Mouse (Mus musculus): ENCODE measurements around the gene Olfr91. TPM values are rescaled to one million over a fixed set of nuclear protein-coding genes. Genes with fewer than 3 reads are reported as not detected.

The Olfr91 gene
- polyA plus RNA-seq, 1 experiment, result not detected

DNA sequence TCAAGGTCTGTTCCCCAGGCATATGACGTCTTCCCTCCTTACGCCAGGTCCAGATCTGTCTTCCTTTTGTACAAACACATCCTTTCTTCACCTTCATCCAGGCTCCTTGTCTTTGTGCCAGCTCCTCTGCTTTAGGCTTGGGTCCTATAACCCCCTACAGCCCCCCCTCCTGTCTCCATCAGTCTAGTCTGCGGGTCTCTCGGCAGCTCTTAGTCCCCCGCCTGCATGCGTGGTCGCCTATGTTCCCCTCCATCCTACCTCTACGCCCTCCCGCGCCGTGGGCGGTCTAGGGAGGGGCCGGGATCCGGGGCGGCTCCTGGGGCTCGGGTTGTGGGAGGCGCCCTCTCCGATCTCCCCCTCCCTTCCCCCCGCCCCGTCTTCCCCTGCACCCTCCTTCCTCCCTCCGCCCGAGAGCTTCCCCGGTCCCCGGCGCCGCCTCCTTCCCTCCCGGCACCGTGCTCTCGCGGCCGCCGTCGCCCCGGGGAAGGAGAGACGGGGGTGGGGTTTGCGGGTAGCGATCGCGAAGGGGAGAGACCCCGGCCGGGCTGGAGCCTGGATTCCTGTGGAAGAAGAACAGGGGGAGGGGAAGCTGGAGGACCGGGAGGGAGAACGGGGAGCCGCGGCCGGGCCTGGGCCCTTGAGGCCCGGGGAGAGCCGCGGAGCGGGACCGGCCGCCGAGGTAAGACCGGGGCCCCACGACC, 52.3 kb downstream of the Olfr91 start, which contains the start of gene Gabbr1:
Gene Gabbr1 (plus strand): TSS at position 356 of the 701 bp plus-strand sequence.
- H3K4me1 ChIP-seq (ENCODE audit: control insufficient read depth, insufficient read depth, insufficient read length), result peaks cover 16% of the 10 kb centered on the region
- H3K4me3 ChIP-seq (ENCODE audit: extremely low read depth, insufficient read depth, insufficient read length), result peak within 1 kb of the TSS; percentile 74
- H3K27ac ChIP-seq (ENCODE audit: insufficient read depth, low read length), result peak within 1 kb of the TSS; percentile 7; the same call in 1 of the 2 replicates
- DNase-seq (ENCODE audit: low read depth in 1 of 2, low spot score in 2 of 2), result peak; percentile 25 to 73
- TF ChIP-seq CTCF (IDR thresholded peaks at IDR 0.05; ENCODE audit: extremely low read depth, insufficient read depth, insufficient read length, insufficient replicate concordance), result no peak
- TF ChIP-seq POLR2A (IDR thresholded peaks at IDR 0.05; ENCODE audit: low read depth, low read length), result no peak
- 2% methylated on average over 53 of the region's 55 CpGs for WGBS
- H3K36me3 ChIP-seq (ENCODE audit: control insufficient read depth, insufficient read depth, low read length), result no peaks in the 10 kb centered on the region
- H3K27me3 ChIP-seq (ENCODE audit: control insufficient read depth, insufficient read depth, low read length), result peaks cover 5% of the 10 kb centered on the region; the same call in 1 of the 2 replicates

DNA sequence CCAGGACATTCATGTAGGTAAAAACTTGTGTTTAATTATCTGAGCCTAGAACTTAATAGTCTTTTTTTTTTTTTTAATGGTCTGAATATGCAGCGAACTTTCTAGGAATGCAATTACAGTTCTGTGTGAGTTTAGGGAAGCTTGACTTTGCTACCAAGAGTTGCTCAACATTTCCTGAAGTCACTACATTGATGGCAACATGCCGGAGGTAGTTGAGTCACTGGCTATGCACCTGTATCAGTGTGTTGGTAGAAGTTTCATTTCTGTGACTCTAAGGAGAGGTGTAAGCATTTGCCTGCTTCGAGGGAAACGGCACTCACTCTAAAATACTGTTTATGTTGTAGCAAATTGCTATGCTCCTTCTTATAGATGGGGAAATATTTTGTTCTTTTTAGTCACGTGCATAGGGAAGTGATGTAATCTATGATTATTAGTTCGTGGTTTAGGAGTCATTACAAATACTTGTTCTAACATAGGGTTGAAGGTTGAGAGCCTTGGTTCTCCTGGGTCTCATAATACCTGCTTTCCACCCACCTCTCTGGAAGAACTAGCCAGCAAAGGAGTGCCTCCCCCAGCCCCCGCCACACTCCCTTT, 53.3 kb downstream of the Olfr91 start:
- 0 out of 2 replicates have a peak, but pooled peaks cover 3% of the 10 kb centered on the region for H3K27me3 ChIP-seq (ENCODE audit: control insufficient read depth, insufficient read depth, low read length)
- TF ChIP-seq CTCF (IDR thresholded peaks at IDR 0.05; ENCODE audit: extremely low read depth, insufficient read depth, insufficient read length, insufficient replicate concordance) (no peak), POLR2A (IDR thresholded peaks at IDR 0.05; ENCODE audit: low read depth, low read length) (no peak)
- no peak overlapping the region for H3K4me3 ChIP-seq (ENCODE audit: extremely low read depth, insufficient read depth, insufficient read length)
- H3K4me1 ChIP-seq (ENCODE audit: control insufficient read depth, insufficient read depth, insufficient read length), result peaks cover 9% of the 10 kb centered on the region
- H3K36me3 ChIP-seq (ENCODE audit: control insufficient read depth, insufficient read depth, low read length), result no peaks in the 10 kb centered on the region
- WGBS, result 26% methylated on average over 7 of the region's 7 CpGs
- H3K27ac ChIP-seq (ENCODE audit: insufficient read depth, low read length), result no peak overlapping the region
- no peak for DNase-seq (ENCODE audit: low read depth in 1 of 2, low spot score in 2 of 2)

Other genes starting within 250 kb of the Olfr91 start
- 0.04 and 0.05 TPM in 2 replicates for gene Trim15, start 231.1 kb downstream of the Olfr91 start, polyA plus RNA-seq (2012; rRNA removed)
- gene Trim10, start 228.7 kb downstream of the Olfr91 start, polyA plus RNA-seq (2012; rRNA removed), result 16.8 and 37.0 TPM in 2 replicates
- 0.19 TPM in 1 of 2 replicates, not detected in the other for gene Trim40, start 208.2 kb downstream of the Olfr91 start, polyA plus RNA-seq (2012; rRNA removed)
- not detected in 2 replicates for gene Trim31, start 200.2 kb downstream of the Olfr91 start, polyA plus RNA-seq (2012; rRNA removed)
- gene Rnf39, start 155.4 kb downstream of the Olfr91 start, polyA plus RNA-seq (2012; rRNA removed), result 0.20 and 0.23 TPM in 2 replicates
- 36.3 and 36.9 TPM in 2 replicates for gene Ppp1r11, start 146.5 kb downstream of the Olfr91 start, polyA plus RNA-seq (2012; rRNA removed)
- 19.0 and 23.5 TPM in 2 replicates for gene Znrd1, start 139.7 kb downstream of the Olfr91 start, polyA plus RNA-seq (2012; rRNA removed)
- gene Znrd1as, start 139.7 kb downstream of the Olfr91 start, polyA plus RNA-seq (2012; rRNA removed), result 0.31 and 0.57 TPM in 2 replicates
- not detected in 2 replicates for gene 2410137M14Rik, start 117.0 kb downstream of the Olfr91 start, polyA plus RNA-seq (2012; rRNA removed)
- gene H2-M5, start 108.7 kb downstream of the Olfr91 start, polyA plus RNA-seq (2012; rRNA removed), result 0.28 and 0.48 TPM in 2 replicates
- gene Zfp57, start 97.1 kb downstream of the Olfr91 start, polyA plus RNA-seq (2012; rRNA removed), result 0.62 and 0.75 TPM in 2 replicates
- not detected in 2 replicates for gene Mog, start 74.9 kb downstream of the Olfr91 start, polyA plus RNA-seq (2012; rRNA removed)
- 28.7 and 29.7 TPM in 2 replicates for gene Gabbr1, start 52.3 kb downstream of the Olfr91 start, polyA plus RNA-seq (2012; rRNA removed)
- gene Olfr90, start 9.8 kb downstream of the Olfr91 start, polyA plus RNA-seq (2012; rRNA removed), result 0.14 TPM in 1 of 2 replicates, not detected in the other
- not detected in 2 replicates for gene Olfr92, start 21.8 kb upstream of the Olfr91 start, polyA plus RNA-seq (2012; rRNA removed)
- gene Olfr93, start 63.2 kb upstream of the Olfr91 start, polyA plus RNA-seq (2012; rRNA removed), result not detected in 2 replicates
- 1.1 and 1.5 TPM in 2 replicates for gene Ubd, start 95.6 kb upstream of the Olfr91 start, polyA plus RNA-seq (2012; rRNA removed)
- gene Olfr94, start 102.7 kb upstream of the Olfr91 start, polyA plus RNA-seq (2012; rRNA removed), result not detected in 2 replicates
- gene Olfr95, start 114.8 kb upstream of the Olfr91 start, polyA plus RNA-seq (2012; rRNA removed), result not detected in 2 replicates
- not detected in 2 replicates for gene Olfr96, start 121.9 kb upstream of the Olfr91 start, polyA plus RNA-seq (2012; rRNA removed)
- gene Olfr97, start 139.1 kb upstream of the Olfr91 start, polyA plus RNA-seq (2012; rRNA removed), result not detected in 2 replicates
- gene Olfr98, start 165.5 kb upstream of the Olfr91 start, polyA plus RNA-seq (2012; rRNA removed), result not detected in 2 replicates
- gene H2-M3, start 171.9 kb upstream of the Olfr91 start, polyA plus RNA-seq (2012; rRNA removed), result 27.0 and 27.4 TPM in 2 replicates
- gene Olfr99, start 185.2 kb upstream of the Olfr91 start, polyA plus RNA-seq (2012; rRNA removed), result not detected in 2 replicates
- gene Olfr101, start 206.0 kb upstream of the Olfr91 start, polyA plus RNA-seq (2012; rRNA removed), result not detected in 2 replicates
- gene Olfr102, start 218.8 kb upstream of the Olfr91 start, polyA plus RNA-seq (2012; rRNA removed), result not detected in 2 replicates
- gene Olfr103, start 241.4 kb upstream of the Olfr91 start, polyA plus RNA-seq (2012; rRNA removed), result not detected in 2 replicates

Data from spleen, adult 2 months (tissue).